Mouse (Mus musculus) liver, adult 2 months (tissue): ENCODE measurements around the gene Olfr1197. TPM values are rescaled to one million over a fixed set of nuclear protein-coding genes. Genes with fewer than 3 reads are reported as not detected.

Experiments used
- DNase-seq: peaks from one replicate; pipeline ENCODE4 v3.0.0-alpha.2; 2011; ENCODE audit warnings: low read depth, low spot score; ENCODE audit errors: extremely low read depth
- H3K27ac ChIP-seq: fragments of 200-500 bp; replicated peaks from 2 replicates; pipeline ENCODE4 v1.5.1; 2012; ENCODE audit warnings: low read depth, mild to moderate bottlenecking, control low read depth, inconsistent platforms, low read length; ENCODE audit not compliant: insufficient read depth
- H3K27me3 ChIP-seq: fragments of 200-500 bp; 2 replicates; pipeline ENCODE4 v1.6.1; 2012; ENCODE audit warnings: mild to moderate bottlenecking, moderate library complexity, low read length, inconsistent platforms; ENCODE audit not compliant: control insufficient read depth, insufficient read depth
- H3K36me3 ChIP-seq: fragments of 200-500 bp; 2 replicates; pipeline ENCODE4 v1.6.1; 2012; ENCODE audit warnings: low read length, inconsistent platforms; ENCODE audit not compliant: control insufficient read depth, insufficient read depth
- H3K4me1 ChIP-seq: fragments of 200-500 bp; 2 replicates; pipeline ENCODE4 v1.6.1; 2011; ENCODE audit warnings: low read length; ENCODE audit not compliant: control insufficient read depth, insufficient read depth
- H3K4me3 ChIP-seq: fragments of 200-500 bp; 2 replicates; pipeline ENCODE4 v1.5.1; 2011; ENCODE audit warnings: low read depth, mild to moderate bottlenecking, control low read depth, low read length, moderate library complexity; ENCODE audit not compliant: insufficient read depth
- H3K79me2 ChIP-seq: fragments of 200-500 bp; 2 replicates; pipeline ENCODE4 v1.6.1; 2012; ENCODE audit warnings: inconsistent platforms, mild to moderate bottlenecking, low read length, moderate library complexity; ENCODE audit not compliant: control insufficient read depth, insufficient read depth
- H3K9ac ChIP-seq: fragments of 200-500 bp; 2 replicates; pipeline ENCODE4 v1.6.1; 2012; ENCODE audit warnings: low read depth, mild to moderate bottlenecking, control low read depth, inconsistent platforms, low read length
- CTCF ChIP-seq: fragments of 200-500 bp; IDR thresholded peaks from 2 replicates; pipeline ENCODE4 v1.5.1; 2011; ENCODE audit warnings: low read depth, low read length, control low read depth
- POLR2A ChIP-seq: fragments of 200-500 bp; IDR thresholded peaks from 2 replicates; pipeline ENCODE4 v1.6.1; 2011; ENCODE audit warnings: low read length, control low read depth; ENCODE audit not compliant: insufficient read depth; ENCODE audit errors: extremely low read depth
- polyA plus RNA-seq: library from polyadenylated mRNA; depleted of rRNA; stranded (reverse); fragments of >200 nt; gene quantifications from 2 replicates; pipeline ENCODE4 v1.2.3, GENCODE M21; 2012; rRNA removed
- total RNA-seq: library from RNA; depleted of rRNA; stranded (reverse); fragments of >200 nt; gene quantifications from 2 replicates; pipeline ENCODE4 v1.2.3, GENCODE M21; 2014; rRNA removed

Gene Olfr1197
- total and polyA plus RNA-seq, 2 experiments, result not detected

DNA sequence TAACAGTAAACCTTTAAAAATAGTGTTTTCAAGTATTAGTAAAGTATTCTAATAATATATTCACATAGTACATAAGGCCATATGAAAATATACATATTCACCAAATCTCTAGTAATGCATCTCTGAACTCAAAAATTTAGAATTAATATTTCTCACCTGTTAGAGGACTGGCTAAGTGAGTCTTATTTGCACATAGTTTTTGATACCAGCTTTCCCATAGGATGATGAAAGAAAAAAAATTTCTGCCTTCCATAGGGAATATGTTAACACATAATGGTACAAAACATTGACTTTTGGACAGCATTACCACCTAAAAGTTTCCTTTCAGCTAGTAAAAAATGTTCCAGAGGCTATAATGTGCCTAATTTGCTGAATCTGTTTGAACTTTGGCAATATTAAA lies 43.1 kb downstream of the Olfr1197 start, which contains the start of gene Olfr1195:
Gene Olfr1195 (minus strand): TSS at position 101 of the 400 bp plus-strand sequence.
- H3K9ac ChIP-seq, result no peak within 1 kb of the TSS
- no peaks in the 10 kb centered on the region for H3K27me3 ChIP-seq
- no peaks in the 10 kb centered on the region for H3K79me2 ChIP-seq
- H3K4me3 ChIP-seq, result no peak within 1 kb of the TSS
- no peaks in the 10 kb centered on the region for H3K36me3 ChIP-seq
- no peak within 1 kb of the TSS for H3K27ac ChIP-seq
- TF ChIP-seq CTCF (no peak), POLR2A (no peak)
- H3K4me1 ChIP-seq, result no peaks in the 10 kb centered on the region
- no peak for DNase-seq

Other genes with a start within 250 kb of the Olfr1197 start
- not detected in 2 replicates for gene Olfr1184, start 248.8 kb downstream of the Olfr1197 start, total RNA-seq
- gene Olfr1184, start 248.8 kb downstream of the Olfr1197 start, polyA plus RNA-seq, result not detected in 2 replicates
- gene Olfr1185-ps1, start 239.0 kb downstream of the Olfr1197 start, total RNA-seq, result not detected in 2 replicates
- not detected in 2 replicates for gene Olfr1185-ps1, start 239.0 kb downstream of the Olfr1197 start, polyA plus RNA-seq
- gene Olfr1186, start 213.8 kb downstream of the Olfr1197 start, total RNA-seq, result not detected in 2 replicates
- not detected in 2 replicates for gene Olfr1186, start 213.8 kb downstream of the Olfr1197 start, polyA plus RNA-seq
- not detected in 2 replicates for gene Olfr1188, start 175.4 kb downstream of the Olfr1197 start, total RNA-seq
- gene Olfr1188, start 175.4 kb downstream of the Olfr1197 start, polyA plus RNA-seq, result not detected in 2 replicates
- gene Olfr1189, start 145.9 kb downstream of the Olfr1197 start, total RNA-seq, result not detected in 2 replicates
- gene Olfr1189, start 145.9 kb downstream of the Olfr1197 start, polyA plus RNA-seq, result not detected in 2 replicates
- gene Olfr1191-ps1, start 91.8 kb downstream of the Olfr1197 start, total RNA-seq, result not detected in 2 replicates
- gene Olfr1191-ps1, start 91.8 kb downstream of the Olfr1197 start, polyA plus RNA-seq, result not detected in 2 replicates
- not detected in 2 replicates for gene Olfr1192-ps1, start 83.9 kb downstream of the Olfr1197 start, total RNA-seq
- gene Olfr1192-ps1, start 83.9 kb downstream of the Olfr1197 start, polyA plus RNA-seq, result not detected in 2 replicates
- not detected in 2 replicates for gene Olfr1193, start 56.7 kb downstream of the Olfr1197 start, total RNA-seq
- gene Olfr1193, start 56.7 kb downstream of the Olfr1197 start, polyA plus RNA-seq, result not detected in 2 replicates
- gene Olfr1195, start 43.2 kb downstream of the Olfr1197 start, total RNA-seq, result not detected in 2 replicates
- gene Olfr1195, start 43.2 kb downstream of the Olfr1197 start, polyA plus RNA-seq, result not detected in 2 replicates
- gene Olfr1196, start 27.8 kb downstream of the Olfr1197 start, total RNA-seq, result not detected in 2 replicates
- not detected in 2 replicates for gene Olfr1196, start 27.8 kb downstream of the Olfr1197 start, polyA plus RNA-seq
- gene Olfr1198, start 19.0 kb upstream of the Olfr1197 start, total RNA-seq, result not detected in 2 replicates
- gene Olfr1198, start 19.0 kb upstream of the Olfr1197 start, polyA plus RNA-seq, result not detected in 2 replicates
- gene Olfr1199, start 28.1 kb upstream of the Olfr1197 start, total RNA-seq, result not detected in 2 replicates
- not detected in 2 replicates for gene Olfr1199, start 28.1 kb upstream of the Olfr1197 start, polyA plus RNA-seq
- gene Olfr1200, start 38.1 kb upstream of the Olfr1197 start, total RNA-seq, result not detected in 2 replicates
- not detected in 2 replicates for gene Olfr1200, start 38.1 kb upstream of the Olfr1197 start, polyA plus RNA-seq
- not detected in 2 replicates for gene Olfr1201, start 60.7 kb upstream of the Olfr1197 start, total RNA-seq
- gene Olfr1201, start 60.7 kb upstream of the Olfr1197 start, polyA plus RNA-seq, result not detected in 2 replicates
- not detected in 2 replicates for gene Olfr1202, start 82.1 kb upstream of the Olfr1197 start, total RNA-seq
- not detected in 2 replicates for gene Olfr1202, start 82.1 kb upstream of the Olfr1197 start, polyA plus RNA-seq
- not detected in 2 replicates for gene Olfr1205, start 97.4 kb upstream of the Olfr1197 start, total RNA-seq
- not detected in 2 replicates for gene Olfr1205, start 97.4 kb upstream of the Olfr1197 start, polyA plus RNA-seq
- gene Olfr1204, start 116.9 kb upstream of the Olfr1197 start, total RNA-seq, result not detected in 2 replicates
- gene Olfr1204, start 116.9 kb upstream of the Olfr1197 start, polyA plus RNA-seq, result not detected in 2 replicates
- gene Olfr1206, start 130.9 kb upstream of the Olfr1197 start, total RNA-seq, result not detected in 2 replicates
- gene Olfr1206, start 130.9 kb upstream of the Olfr1197 start, polyA plus RNA-seq, result not detected in 2 replicates
- gene Olfr1208, start 169.9 kb upstream of the Olfr1197 start, total RNA-seq, result not detected in 2 replicates
- not detected in 2 replicates for gene Olfr1208, start 169.9 kb upstream of the Olfr1197 start, polyA plus RNA-seq
- not detected in 2 replicates for gene Olfr1209, start 182.8 kb upstream of the Olfr1197 start, total RNA-seq
- gene Olfr1209, start 182.8 kb upstream of the Olfr1197 start, polyA plus RNA-seq, result not detected in 2 replicates
- gene Olfr1211, start 205.7 kb upstream of the Olfr1197 start, total RNA-seq, result not detected in 2 replicates
- not detected in 2 replicates for gene Olfr1211, start 205.7 kb upstream of the Olfr1197 start, polyA plus RNA-seq
- not detected in 2 replicates for gene Olfr1212, start 221.6 kb upstream of the Olfr1197 start, total RNA-seq
- gene Olfr1212, start 221.6 kb upstream of the Olfr1197 start, polyA plus RNA-seq, result not detected in 2 replicates
- not detected in 2 replicates for gene Gm13762, start 247.9 kb upstream of the Olfr1197 start, total RNA-seq
- gene Gm13762, start 247.9 kb upstream of the Olfr1197 start, polyA plus RNA-seq, result not detected in 2 replicates